Comparison of ENCODE assay signal across 9 mouse cellular contexts in the genomic region with DNA sequence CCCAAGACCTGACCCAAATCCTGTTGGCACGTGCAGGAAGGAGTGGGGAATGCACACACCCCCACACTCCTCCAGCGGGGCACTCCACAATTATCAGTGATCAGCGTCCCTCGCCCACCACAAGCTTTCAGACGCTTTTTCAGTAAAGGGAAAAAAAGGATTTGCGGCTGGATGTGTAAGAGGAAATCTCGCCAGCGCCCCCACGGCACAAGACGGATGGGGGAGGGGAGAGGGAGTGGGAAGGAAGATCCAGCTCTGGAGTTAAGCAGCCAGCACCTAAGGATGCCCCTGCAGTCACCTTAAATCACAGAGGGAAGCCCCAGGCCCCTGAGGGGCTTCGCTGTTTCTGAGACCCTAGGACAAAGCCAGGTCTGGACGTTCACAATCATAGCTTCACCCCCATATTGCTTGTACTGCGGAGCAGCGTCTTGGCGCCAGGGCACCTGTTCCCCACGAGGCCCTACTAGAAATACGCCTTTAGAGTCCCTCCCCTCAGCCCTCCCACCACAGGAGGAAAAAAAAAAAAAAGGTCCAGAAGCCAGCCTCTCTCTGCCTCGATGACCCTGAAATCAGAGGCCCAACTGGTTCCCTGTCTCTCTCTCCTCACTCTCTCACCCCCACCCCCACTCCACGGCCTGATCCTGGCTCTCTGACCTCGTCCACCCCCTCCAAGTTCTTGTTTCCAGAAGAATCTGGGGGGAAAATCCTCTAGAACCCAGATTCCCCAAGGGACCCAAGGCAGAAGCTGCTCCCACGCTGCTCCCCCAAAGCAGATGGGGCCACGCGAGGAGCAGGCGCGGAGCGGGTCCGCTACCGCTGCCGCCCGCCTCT. TPM values are rescaled to one million over a fixed set of nuclear protein-coding genes. Genes with fewer than 3 reads are reported as not detected.
DNase-seq lines count a peak whose midpoint lies in the region; ATAC-seq and TF ChIP-seq lines count a peak whose summit lies in the region.
"Had no signal": no experiment of that assay in that cellular context is flagged by ENCODE, and none has a peak within 500 bp of the region (broad histone marks: within the 10 kb centered on the region; RNA-seq: fewer than 3 reads in every experiment).

No protein-coding gene starts in this region.

- H3K36me3 ChIP-seq in megakaryocyte, embryonic 14.5 days (replicated peaks; ENCODE audit: low read length): no peaks in the 10 kb centered on the region
- no peaks in the 10 kb centered on the region for H3K36me3 ChIP-seq in limb, embryonic 15.5 days
- no peaks in the 10 kb centered on the region for H3K36me3 ChIP-seq in thymus, adult 2 months (ENCODE audit: control insufficient read depth, insufficient read depth, low read length)

- no peak for TF ChIP-seq CTCF in cerebellum, adult 2 months (IDR thresholded peaks at IDR 0.05; ENCODE audit: borderline replicate concordance, insufficient read depth, low read depth, low read length)
- no peak for TF ChIP-seq CTCF in thymus, adult 2 months (IDR thresholded peaks at IDR 0.05; ENCODE audit: borderline replicate concordance, control insufficient read depth, extremely low read depth, insufficient read depth, low read length, poor library complexity)

- H3K4me1 ChIP-seq in cerebellum, adult 2 months (ENCODE audit: control insufficient read depth, insufficient read depth, low read length): peaks cover 26% of the 10 kb centered on the region
- H3K4me1 ChIP-seq in megakaryocyte, embryonic 14.5 days: peaks cover 24% of the 10 kb centered on the region
- peaks cover 26% of the 10 kb centered on the region for H3K4me1 ChIP-seq in limb, embryonic 15.5 days
- H3K4me1 ChIP-seq in thymus, adult 2 months (replicated peaks; ENCODE audit: control insufficient read depth, insufficient read depth, low read length): no peaks in the 10 kb centered on the region

- no peak for ATAC-seq in cerebellum, adult (ENCODE audit: insufficient number of reproducible peaks, low FRiP score, low TSS enrichment)
- no peak for ATAC-seq in megakaryocyte, adult 5-6 weeks (ENCODE audit: poor library complexity, severe bottlenecking)
- no peak for ATAC-seq in limb, embryonic 15.5 days (ENCODE audit: insufficient number of reproducible peaks, low FRiP score, low TSS enrichment, low read depth)

- peak overlapping the region; percentile 98 for H3K27ac ChIP-seq in cerebellum, adult 2 months (ENCODE audit: insufficient read depth, low read length)
- no peak overlapping the region for H3K27ac ChIP-seq in limb, embryonic 15.5 days
- no peak overlapping the region for H3K27ac ChIP-seq in thymus, adult 2 months (ENCODE audit: control insufficient read depth, insufficient read depth, low read length)

- peak overlapping the region; percentile 97 for H3K4me2 ChIP-seq in limb, embryonic 15.5 days

- peak; percentile 61 to 62 for DNase-seq in cerebellum, adult 2 months
- peak; percentile 57 for DNase-seq in right cerebral cortex, postnatal 4 days
- no peak for DNase-seq in thymus, adult 2 months
- DNase-seq in adrenal gland, adult 8-10 months: no peak

- H3K9me3 ChIP-seq in megakaryocyte, embryonic 14.5 days: no peaks in the 10 kb centered on the region
- no peaks in the 10 kb centered on the region for H3K9me3 ChIP-seq in limb, embryonic 15.5 days

- H3K4me3 ChIP-seq in cerebellum, adult 2 months (replicated peaks; ENCODE audit: insufficient read depth, low read depth, low read length): peak overlapping the region; percentile 91
- peak overlapping the region; percentile 85 for H3K4me3 ChIP-seq in megakaryocyte, embryonic 14.5 days (replicated peaks)
- H3K4me3 ChIP-seq in limb, embryonic 15.5 days: peak overlapping the region; percentile 53
- H3K4me3 ChIP-seq in thymus, adult 2 months (ENCODE audit: control insufficient read depth, insufficient read depth, low read length): no peak overlapping the region
- H3K4me3 ChIP-seq: myocyte had no signal

- TF ChIP-seq POLR2A in cerebellum, adult 2 months (IDR thresholded peaks at IDR 0.05; ENCODE audit: borderline replicate concordance, insufficient read depth, low read length): no peak
- TF ChIP-seq POLR2A in thymus, adult 2 months (IDR thresholded peaks at IDR 0.05; ENCODE audit: control insufficient read depth, extremely low read depth, insufficient read depth, low read length, poor library complexity): no peak

- 1% methylated on average over 30 of the region's 30 CpGs for WGBS in cerebellum, adult 2 months
- WGBS in limb, embryonic 15.5 days: 6% methylated on average over 30 of the region's 30 CpGs
- 13% methylated on average over 30 of the region's 30 CpGs for WGBS in thymus, adult 2 months

- no peak overlapping the region for H3K9ac ChIP-seq in limb, embryonic 15.5 days

- no peaks in the 10 kb centered on the region for H3K27me3 ChIP-seq in cerebellum, adult 2 months (ENCODE audit: control insufficient read depth, insufficient read depth, low read length)
- H3K27me3 ChIP-seq in megakaryocyte, embryonic 14.5 days (replicated peaks): peaks cover 95% of the 10 kb centered on the region
- H3K27me3 ChIP-seq in limb, embryonic 15.5 days: peaks cover 83% of the 10 kb centered on the region
- peaks cover 24% of the 10 kb centered on the region for H3K27me3 ChIP-seq in thymus, adult 2 months (ENCODE audit: control insufficient read depth, insufficient read depth, low read length)

RNA-seq across cellular contexts. Expression of gene Camk2b, which starts 1.7 kb away (rescaled TPM):
- polyA plus RNA-seq in cerebellum, adult 2 months (2012; rRNA removed): 479 and 518 TPM in 2 replicates
- 0.11 TPM in 1 of 2 replicates, not detected in the other for polyA plus RNA-seq in megakaryocyte, embryonic 14.5 days (2012; ENCODE audit: insufficient read depth, low replicate concordance)
- 0.38 and 0.71 TPM in 2 replicates for total RNA-seq in megakaryocyte, adult 5-6 weeks (2015)
- total RNA-seq in megakaryocyte, adult 5-6 weeks (2017): 0.59 and 1.3 TPM in 2 replicates
- 2.6 and 4.4 TPM in 2 replicates for polyA plus RNA-seq in limb, embryonic 15.5 days (2015; fragmentation: Nextera tagmentation; extraction: Ambion mirVana)
- 6.0 and 9.0 TPM in 2 replicates for polyA plus RNA-seq in thymus, adult 2 months (2012; rRNA removed)
- 10 to 100 TPM; 13.2 to 25.8 (median 20.0) TPM for total RNA-seq in adrenal gland, adult 8-10 months (2022)

Comparison
In these comparisons a context has a peak if more than half of its experiments do, and no peak if none do; other contexts are left out.
1. DNase-seq: peak in cerebellum, adult 2 months (2 of 2) and right cerebral cortex, postnatal 4 days (single experiment); none in thymus, adult 2 months (single experiment) and adrenal gland, adult 8-10 months (single experiment).
2. RNA of gene Camk2b, which starts 1.7 kb away (polyA plus RNA-seq): 479 to 518 TPM in cerebellum, adult 2 months; 6.0 to 9.0 TPM in thymus, adult 2 months, 2.6 to 4.4 TPM in limb, embryonic 15.5 days and 0.11 TPM in megakaryocyte, embryonic 14.5 days; every median in the first group is over 10 times any median in the second.